Mouse (Mus musculus) brown adipose tissue, adult 24 weeks (tissue): ENCODE results near the gene Vmn1r194. TPM values are rescaled to one million over a fixed set of nuclear protein-coding genes. Genes with fewer than 3 reads are reported as not detected.
"Not testable (repeated sequence)": the region's sequence is repeated elsewhere in the genome, so short reads cannot be mapped to it uniquely, and the experiment has no call there.

Experiments
- H3K27ac ChIP-seq: fragments of 200-500 bp; replicated peaks from 2 replicates; pipeline ENCODE4 v1.5.1; 2012; ENCODE audit warnings: low read depth, mild to moderate bottlenecking, low read length
- H3K4me1 ChIP-seq: fragments of 200-500 bp; 2 replicates; pipeline ENCODE4 v1.6.1; 2012; ENCODE audit warnings: low read length, mixed read lengths; ENCODE audit not compliant: control insufficient read depth, insufficient read depth, insufficient read length
- H3K4me3 ChIP-seq: fragments of 200-500 bp; 2 replicates; pipeline ENCODE4 v1.5.1; 2012; ENCODE audit warnings: low read depth, mild to moderate bottlenecking, low read length, moderate library complexity; ENCODE audit not compliant: insufficient read depth
- polyA plus RNA-seq: library from polyadenylated mRNA; stranded (reverse); fragments of >200 nt; gene quantifications from 2 replicates; pipeline ENCODE4 v1.2.4, GENCODE M21; 2012; ENCODE audit not compliant: missing spikeins, insufficient read depth, insufficient read length

Gene Vmn1r194
- not detected in 2 replicates for polyA plus RNA-seq

- H3K4me1 ChIP-seq: no peaks in the 10 kb centered on the region
- no peak within 1 kb of the TSS for H3K4me3 ChIP-seq
- H3K27ac ChIP-seq: no peak within 1 kb of the TSS
Measured at GRCm38 (mm10) chr13:22243915-22244314, at the start of gene Vmn1r194. Vmn1r194 (plus strand) TSS chr13:22244215.

GRCm38 (mm10) chr13:22223060-22223459, 21.0 kb upstream of the Vmn1r194 start, which contains the start of gene Vmn1r193:
Vmn1r193 (minus strand) TSS chr13:22223160.
- H3K4me1 ChIP-seq, H3K4me3 ChIP-seq, H3K27ac ChIP-seq: not testable (repeated sequence)

GRCm38 (mm10) chr13:22270222-22270621, 26.2 kb downstream of the Vmn1r194 start, which contains the start of gene Vmn1r195:
Vmn1r195 (plus strand) TSS chr13:22270522.
- not testable (repeated sequence) for H3K4me3 ChIP-seq, H3K4me1 ChIP-seq, H3K27ac ChIP-seq

- Histone ChIP-seq H3K27ac (no peak overlapping the region), H3K4me1 (no peaks in the 10 kb centered on the region), H3K4me3 (no peak overlapping the region)
Measured at GRCm38 (mm10) chr13:22271721-22272120, 27.7 kb downstream of the Vmn1r194 start.

- H3K4me1 ChIP-seq: no peaks in the 10 kb centered on the region
- H3K27ac ChIP-seq: no peak overlapping the region
- H3K4me3 ChIP-seq: no peak overlapping the region
Measured at GRCm38 (mm10) chr13:22284578-22284977, 40.6 kb downstream of the Vmn1r194 start.

- no peak within 1 kb of the TSS for H3K27ac ChIP-seq
- no peak within 1 kb of the TSS for H3K4me3 ChIP-seq
- no peaks in the 10 kb centered on the region for H3K4me1 ChIP-seq
Measured at GRCm38 (mm10) chr13:22289620-22290019, 45.6 kb downstream of the Vmn1r194 start, which contains the start of gene Vmn1r196. Vmn1r196 (plus strand) TSS chr13:22289920.

Other genes with a start within 250 kb of the Vmn1r194 start
- gene Prss16, start 234.5 kb upstream of the Vmn1r194 start, polyA plus RNA-seq: not detected in 2 replicates
- gene Hist1h2ah, start 208.6 kb upstream of the Vmn1r194 start, polyA plus RNA-seq: not detected in 2 replicates
- not detected in 2 replicates for gene Hist1h2bk, start 208.3 kb upstream of the Vmn1r194 start, polyA plus RNA-seq
- gene Hist1h4i, start 202.9 kb upstream of the Vmn1r194 start, polyA plus RNA-seq: 1.9 and 6.6 TPM in 2 replicates
- gene Hist1h2ag, start 201.3 kb upstream of the Vmn1r194 start, polyA plus RNA-seq: not detected in 2 replicates
- not detected in 2 replicates for gene Hist1h2bj, start 201.0 kb upstream of the Vmn1r194 start, polyA plus RNA-seq
- not detected in 2 replicates for gene Vmn1r188, start 159.8 kb upstream of the Vmn1r194 start, polyA plus RNA-seq
- not detected in 2 replicates for gene Vmn1r189, start 138.4 kb upstream of the Vmn1r194 start, polyA plus RNA-seq
- not detected in 2 replicates for gene Vmn1r191, start 60.2 kb upstream of the Vmn1r194 start, polyA plus RNA-seq
- gene Vmn1r192, start 53.1 kb upstream of the Vmn1r194 start, polyA plus RNA-seq: not detected in 2 replicates
- gene Vmn1r193, start 21.1 kb upstream of the Vmn1r194 start, polyA plus RNA-seq: not detected in 2 replicates
- not detected in 2 replicates for gene Vmn1r195, start 26.3 kb downstream of the Vmn1r194 start, polyA plus RNA-seq
- gene Vmn1r196, start 45.7 kb downstream of the Vmn1r194 start, polyA plus RNA-seq: not detected in 2 replicates
- not detected in 2 replicates for gene Vmn1r197, start 80.4 kb downstream of the Vmn1r194 start, polyA plus RNA-seq
- gene Vmn1r198, start 106.1 kb downstream of the Vmn1r194 start, polyA plus RNA-seq: not detected in 2 replicates
- gene Vmn1r199, start 135.6 kb downstream of the Vmn1r194 start, polyA plus RNA-seq: not detected in 2 replicates
- gene Vmn1r200, start 146.2 kb downstream of the Vmn1r194 start, polyA plus RNA-seq: not detected in 2 replicates
- gene Vmn1r201, start 227.7 kb downstream of the Vmn1r194 start, polyA plus RNA-seq: not detected in 2 replicates